Mouse (Mus musculus) spleen, postnatal 10 days (tissue): Measurements from ENCODE around the gene Slco1a6.

Source experiments
- DNase-seq, 2 experiments: peaks; one replicate each; pipeline ENCODE4 v3.0.0; 2021 to 2022; ENCODE audit warnings: low spot score in 2 of 2

The Slco1a6 gene

GRCm38 (mm10) chr6:142035771-142036170 is 172.6 kb downstream of the Slco1a6 start:
- DNase-seq: no peak
